ENCODE assay signal across 19 mouse cellular contexts in genomic region chr9:15653036-15653435, GRCm38 (mm10). TPM values are rescaled to one million over a fixed set of nuclear protein-coding genes. Genes with fewer than 3 reads are reported as not detected.
DNase-seq lines count a peak whose midpoint lies in the region; ATAC-seq and TF ChIP-seq lines count a peak whose summit lies in the region.
"Had no signal": no experiment of that assay in that cellular context is flagged by ENCODE, and none has a peak within 500 bp of the region (broad histone marks: within the 10 kb centered on the region; RNA-seq: fewer than 3 reads in every experiment).

No protein-coding gene starts in this region.

- no peak overlapping the region for H3K27ac ChIP-seq in embryonic facial prominence, embryonic 14.5 days (replicated peaks; ENCODE audit: low read depth, low read length)
- H3K27ac ChIP-seq in embryonic facial prominence, embryonic 10.5 days (replicated peaks): no peak overlapping the region
- no peak overlapping the region for H3K27ac ChIP-seq in liver, postnatal 0 days (ENCODE audit: low read depth)
- H3K27ac ChIP-seq in liver, embryonic 12.5 days: no peak overlapping the region
- no peak overlapping the region for H3K27ac ChIP-seq in hindbrain, postnatal 0 days
- H3K27ac ChIP-seq in midbrain, embryonic 16.5 days (ENCODE audit: low read length): no peak overlapping the region
- H3K27ac ChIP-seq: embryonic facial prominence, embryonic 12.5 days; heart, embryonic 13.5 days; limb, embryonic 13.5 days; lung, embryonic 15.5 days had no signal

- no peaks in the 10 kb centered on the region for H3K36me3 ChIP-seq in embryonic facial prominence, embryonic 14.5 days (ENCODE audit: control insufficient read depth, insufficient read depth, low read length)
- H3K36me3 ChIP-seq in embryonic facial prominence, embryonic 10.5 days (replicated peaks): no peaks in the 10 kb centered on the region
- H3K36me3 ChIP-seq in liver, postnatal 0 days (replicated peaks; ENCODE audit: insufficient read depth, low read length): no peaks in the 10 kb centered on the region
- H3K36me3 ChIP-seq in liver, embryonic 12.5 days: no peaks in the 10 kb centered on the region
- H3K36me3 ChIP-seq in hindbrain, postnatal 0 days (ENCODE audit: insufficient read depth, low read length): no peaks in the 10 kb centered on the region
- H3K36me3 ChIP-seq in midbrain, embryonic 16.5 days (ENCODE audit: control insufficient read depth, insufficient read depth, low read length): no peaks in the 10 kb centered on the region
- H3K36me3 ChIP-seq: embryonic facial prominence, embryonic 12.5 days; heart, embryonic 13.5 days; limb, embryonic 13.5 days; lung, embryonic 15.5 days had no signal

- no peaks in the 10 kb centered on the region for H3K4me1 ChIP-seq in embryonic facial prominence, embryonic 14.5 days (ENCODE audit: control insufficient read depth, insufficient read depth, low read length)
- H3K4me1 ChIP-seq in embryonic facial prominence, embryonic 10.5 days: peaks cover 3% of the 10 kb centered on the region; the same call in 1 of the 2 replicates
- no peaks in the 10 kb centered on the region for H3K4me1 ChIP-seq in liver, postnatal 0 days (ENCODE audit: insufficient read depth)
- no peaks in the 10 kb centered on the region for H3K4me1 ChIP-seq in liver, embryonic 12.5 days
- no peaks in the 10 kb centered on the region for H3K4me1 ChIP-seq in hindbrain, postnatal 0 days (ENCODE audit: insufficient read depth, low read length)
- no peaks in the 10 kb centered on the region for H3K4me1 ChIP-seq in midbrain, embryonic 16.5 days (ENCODE audit: control insufficient read depth, insufficient read depth, low read length)
- H3K4me1 ChIP-seq: embryonic facial prominence, embryonic 12.5 days; heart, embryonic 13.5 days; limb, embryonic 13.5 days; lung, embryonic 15.5 days had no signal

- no peak for TF ChIP-seq CTCF in liver, postnatal 0 days (IDR thresholded peaks at IDR 0.05; ENCODE audit: low read depth)
- no peak for TF ChIP-seq CTCF in hindbrain, postnatal 0 days (IDR thresholded peaks at IDR 0.05; ENCODE audit: low read depth)

- no peak overlapping the region for H3K4me3 ChIP-seq in embryonic facial prominence, embryonic 14.5 days (ENCODE audit: low read depth, low read length)
- H3K4me3 ChIP-seq in embryonic facial prominence, embryonic 10.5 days: no peak overlapping the region
- no peak overlapping the region for H3K4me3 ChIP-seq in liver, postnatal 0 days (ENCODE audit: low read depth, low read length)
- no peak overlapping the region for H3K4me3 ChIP-seq in liver, embryonic 12.5 days
- H3K4me3 ChIP-seq in hindbrain, postnatal 0 days (ENCODE audit: low read length): no peak overlapping the region
- H3K4me3 ChIP-seq in midbrain, embryonic 16.5 days (ENCODE audit: low read depth, low read length): no peak overlapping the region
- H3K4me3 ChIP-seq: embryonic facial prominence, embryonic 12.5 days; heart, embryonic 13.5 days; limb, embryonic 13.5 days; lung, embryonic 15.5 days had no signal

- H3K9me3 ChIP-seq in embryonic facial prominence, embryonic 14.5 days (ENCODE audit: control insufficient read depth, low read length): peaks cover 14% of the 10 kb centered on the region
- H3K9me3 ChIP-seq in embryonic facial prominence, embryonic 10.5 days: 0 out of 2 replicates have a peak, but pooled peaks cover 10% of the 10 kb centered on the region
- H3K9me3 ChIP-seq in liver, postnatal 0 days (ENCODE audit: low read length): 0 out of 2 replicates have a peak, but pooled peaks cover 3% of the 10 kb centered on the region
- H3K9me3 ChIP-seq in liver, embryonic 12.5 days (replicated peaks): no peaks in the 10 kb centered on the region
- no peaks in the 10 kb centered on the region for H3K9me3 ChIP-seq in hindbrain, postnatal 0 days (ENCODE audit: low read length)
- no peaks in the 10 kb centered on the region for H3K9me3 ChIP-seq in midbrain, embryonic 16.5 days (replicated peaks; ENCODE audit: control insufficient read depth, low read length, poor library complexity, severe bottlenecking)
- H3K9me3 ChIP-seq: embryonic facial prominence, embryonic 12.5 days; lung, embryonic 15.5 days had no signal

- H3K9ac ChIP-seq in embryonic facial prominence, embryonic 14.5 days (ENCODE audit: low read depth, low read length): no peak overlapping the region
- H3K9ac ChIP-seq in liver, postnatal 0 days (replicated peaks): no peak overlapping the region
- no peak overlapping the region for H3K9ac ChIP-seq in liver, embryonic 12.5 days
- H3K9ac ChIP-seq in hindbrain, postnatal 0 days (replicated peaks; ENCODE audit: low read length): no peak overlapping the region
- H3K9ac ChIP-seq in midbrain, embryonic 16.5 days (ENCODE audit: low read depth, low read length): no peak overlapping the region
- H3K9ac ChIP-seq: embryonic facial prominence, embryonic 12.5 days; heart, embryonic 13.5 days; limb, embryonic 13.5 days; lung, embryonic 15.5 days had no signal

- peak; percentile 3 for DNase-seq in embryonic facial prominence, embryonic 14.5 days (ENCODE audit: low spot score)
- DNase-seq in embryonic facial prominence, embryonic 10.5 days (ENCODE audit: low spot score): no peak
- DNase-seq in liver, postnatal 0 days: no peak
- peak; percentile 66 for DNase-seq in hindbrain, postnatal 0 days (ENCODE audit: low spot score)
- no peak for DNase-seq in spleen, adult 18-20 months
- DNase-seq in cerebellum, adult 11 months: no peak
- DNase-seq: adrenal gland, adult 2 months; cerebellum, postnatal 14 days; gastrocnemius, postnatal 36 days; kidney, adult 9 months; right cerebral cortex, postnatal 4 days; thymus, postnatal 25 days had no signal

- ATAC-seq in embryonic facial prominence, embryonic 14.5 days (ENCODE audit: low read depth): no peak
- ATAC-seq in liver, postnatal 0 days: peak; percentile 44
- ATAC-seq in liver, embryonic 12.5 days: no peak
- peak; percentile 78 for ATAC-seq in hindbrain, postnatal 0 days
- peak; percentile 45; the same call in 1 of the 2 replicates for ATAC-seq in midbrain, embryonic 16.5 days

- H3K27me3 ChIP-seq in embryonic facial prominence, embryonic 14.5 days (replicated peaks; ENCODE audit: control insufficient read depth, insufficient read depth, low read length): no peaks in the 10 kb centered on the region
- no peaks in the 10 kb centered on the region for H3K27me3 ChIP-seq in embryonic facial prominence, embryonic 10.5 days (replicated peaks; ENCODE audit: low read depth, poor library complexity, severe bottlenecking)
- H3K27me3 ChIP-seq in liver, postnatal 0 days (ENCODE audit: insufficient read depth, low read length): no peaks in the 10 kb centered on the region
- H3K27me3 ChIP-seq in liver, embryonic 12.5 days (replicated peaks): no peaks in the 10 kb centered on the region
- no peaks in the 10 kb centered on the region for H3K27me3 ChIP-seq in hindbrain, postnatal 0 days (ENCODE audit: insufficient read depth, low read length)
- no peaks in the 10 kb centered on the region for H3K27me3 ChIP-seq in midbrain, embryonic 16.5 days (ENCODE audit: control insufficient read depth, insufficient read depth, low read depth, low read length)
- H3K27me3 ChIP-seq: embryonic facial prominence, embryonic 12.5 days; heart, embryonic 13.5 days; limb, embryonic 13.5 days; lung, embryonic 15.5 days had no signal

- H3K4me2 ChIP-seq in embryonic facial prominence, embryonic 14.5 days (ENCODE audit: low read depth, low read length): no peak overlapping the region
- H3K4me2 ChIP-seq in liver, postnatal 0 days (ENCODE audit: low read depth, low read length): no peak overlapping the region
- H3K4me2 ChIP-seq in liver, embryonic 12.5 days: no peak overlapping the region
- no peak overlapping the region for H3K4me2 ChIP-seq in hindbrain, postnatal 0 days (ENCODE audit: low read depth, low read length)
- H3K4me2 ChIP-seq in midbrain, embryonic 16.5 days (ENCODE audit: low read length): no peak overlapping the region
- H3K4me2 ChIP-seq: embryonic facial prominence, embryonic 12.5 days; heart, embryonic 13.5 days; limb, embryonic 13.5 days; lung, embryonic 15.5 days had no signal

- no peak for TF ChIP-seq EP300 in liver, postnatal 0 days (IDR thresholded peaks at IDR 0.05; ENCODE audit: low read depth)

RNA-seq across cellular contexts. Expression of gene Deup1, which starts 25.3 kb away (rescaled TPM):
- polyA plus RNA-seq in embryonic facial prominence, embryonic 14.5 days (2014; fragmentation: Nextera tagmentation; extraction: Ambion mirVana): 5.8 and 14.9 TPM in 2 replicates
- polyA plus RNA-seq in embryonic facial prominence, embryonic 10.5 days (2016; fragmentation: Nextera tagmentation; extraction: Ambion mirVana): 0.59 TPM in 2 replicates
- 0.13 and 0.17 TPM in 2 replicates for polyA plus RNA-seq in liver, postnatal 0 days (2015; fragmentation: Nextera tagmentation; extraction: Ambion mirVana)
- not detected in 2 replicates for polyA plus RNA-seq in liver, embryonic 12.5 days (2016; fragmentation: Nextera tagmentation; extraction: Ambion mirVana)
- 0.75 and 1.7 TPM in 2 replicates for total RNA-seq in hindbrain, postnatal 0 days (2014; rRNA removed)
- polyA plus RNA-seq in hindbrain, postnatal 0 days (2015; fragmentation: Nextera tagmentation; extraction: Ambion mirVana): 2.4 and 2.6 TPM in 2 replicates
- 1.9 and 3.1 TPM in 2 replicates for polyA plus RNA-seq in midbrain, embryonic 16.5 days (2015; fragmentation: Nextera tagmentation; extraction: Ambion mirVana)
- total RNA-seq: gastrocnemius, postnatal 36 days; megakaryocyte progenitor cell, adult 5-6 weeks had no signal
- polyA plus RNA-seq: adrenal gland, adult 2 months had no signal

RNA-seq across cellular contexts. Expression of gene Slc36a4, which starts 56.5 kb away (rescaled TPM):
- polyA plus RNA-seq in embryonic facial prominence, embryonic 14.5 days (2014; fragmentation: Nextera tagmentation; extraction: Ambion mirVana): 23.1 and 26.6 TPM in 2 replicates
- polyA plus RNA-seq in embryonic facial prominence, embryonic 10.5 days (2016; fragmentation: Nextera tagmentation; extraction: Ambion mirVana): 10.7 and 11.5 TPM in 2 replicates
- polyA plus RNA-seq in liver, postnatal 0 days (2015; fragmentation: Nextera tagmentation; extraction: Ambion mirVana): 1.8 and 2.2 TPM in 2 replicates
- 2.8 and 2.9 TPM in 2 replicates for polyA plus RNA-seq in liver, embryonic 12.5 days (2016; fragmentation: Nextera tagmentation; extraction: Ambion mirVana)
- 43.6 and 47.4 TPM in 2 replicates for total RNA-seq in hindbrain, postnatal 0 days (2014; rRNA removed)
- 23.7 and 26.7 TPM in 2 replicates for polyA plus RNA-seq in hindbrain, postnatal 0 days (2015; fragmentation: Nextera tagmentation; extraction: Ambion mirVana)
- 35.5 and 38.7 TPM in 2 replicates for polyA plus RNA-seq in midbrain, embryonic 16.5 days (2015; fragmentation: Nextera tagmentation; extraction: Ambion mirVana)

Comparison
In these comparisons a context has a peak if more than half of its experiments do, and no peak if none do; other contexts are left out.
1. ATAC-seq: peak in liver, postnatal 0 days (single experiment), hindbrain, postnatal 0 days (single experiment) and midbrain, embryonic 16.5 days (single experiment); none in embryonic facial prominence, embryonic 14.5 days (single experiment) and liver, embryonic 12.5 days (single experiment).
2. DNase-seq: peak in embryonic facial prominence, embryonic 14.5 days (single experiment) and hindbrain, postnatal 0 days (single experiment); none in embryonic facial prominence, embryonic 10.5 days (single experiment), liver, postnatal 0 days (single experiment), spleen, adult 18-20 months (0 of 2) and cerebellum, adult 11 months (single experiment).